Mouse (Mus musculus) ES-Bruce4 (cell line): Measurements from ENCODE around the gene Toe1. TPM values are rescaled to one million over a fixed set of nuclear protein-coding genes. Genes with fewer than 3 reads are reported as not detected.

Experiments used
- H3K27ac ChIP-seq: 2 replicates; pipeline ENCODE4 v1.5.1; 2012; ENCODE audit warnings: low read length, inconsistent platforms; ENCODE audit not compliant: insufficient read depth
- H3K27me3 ChIP-seq: 2 replicates; pipeline ENCODE4 v1.6.1; 2012; ENCODE audit warnings: mild to moderate bottlenecking, low read length, inconsistent platforms; ENCODE audit not compliant: control insufficient read depth, poor library complexity, insufficient read depth, severe bottlenecking
- H3K36me3 ChIP-seq: 2 replicates; pipeline ENCODE4 v1.6.1; 2012; ENCODE audit warnings: inconsistent platforms, mild to moderate bottlenecking, low read length, moderate library complexity; ENCODE audit not compliant: control insufficient read depth, poor library complexity, insufficient read depth, severe bottlenecking
- H3K4me1 ChIP-seq: one replicate; pipeline ENCODE4 v1.8.1; 2011; ENCODE audit warnings: low read length; ENCODE audit not compliant: control insufficient read depth, insufficient read depth
- H3K4me3 ChIP-seq: 2 replicates; pipeline ENCODE4 v1.5.1; 2011; ENCODE audit warnings: low read depth, mild to moderate bottlenecking, low read length
- H3K9ac ChIP-seq: 2 replicates; pipeline ENCODE4 v1.6.1; 2012; ENCODE audit warnings: low read depth, mild to moderate bottlenecking, inconsistent platforms; ENCODE audit not compliant: poor library complexity, severe bottlenecking
- H3K9me3 ChIP-seq: replicated peaks from 2 replicates; pipeline ENCODE4 v1.6.1; 2012; ENCODE audit warnings: mild to moderate bottlenecking, low read length, inconsistent platforms; ENCODE audit not compliant: control insufficient read depth, poor library complexity, insufficient read depth, severe bottlenecking
- CTCF ChIP-seq: IDR thresholded peaks from one replicate; pipeline ENCODE4 v1.8.1; 2011; ENCODE audit warnings: low read depth, low read length
- EP300 ChIP-seq: IDR thresholded peaks from 2 replicates; pipeline ENCODE4 v1.6.1; 2011; ENCODE audit warnings: low read depth, low read length; ENCODE audit not compliant: insufficient read depth
- POLR2A ChIP-seq: IDR thresholded peaks from one replicate; pipeline ENCODE4 v1.8.1; 2011; ENCODE audit warnings: low read length; ENCODE audit not compliant: insufficient read depth
- polyA plus RNA-seq: library from polyadenylated mRNA; stranded (reverse); fragments of >200 nt; gene quantifications from 2 replicates; pipeline ENCODE4 v1.2.4, GENCODE M21; 2011; ENCODE audit warnings: low read depth; ENCODE audit not compliant: missing spikeins, insufficient read depth, insufficient read length

Gene Toe1
- polyA plus RNA-seq, 1 experiment = 19.2 TPM

DNA sequence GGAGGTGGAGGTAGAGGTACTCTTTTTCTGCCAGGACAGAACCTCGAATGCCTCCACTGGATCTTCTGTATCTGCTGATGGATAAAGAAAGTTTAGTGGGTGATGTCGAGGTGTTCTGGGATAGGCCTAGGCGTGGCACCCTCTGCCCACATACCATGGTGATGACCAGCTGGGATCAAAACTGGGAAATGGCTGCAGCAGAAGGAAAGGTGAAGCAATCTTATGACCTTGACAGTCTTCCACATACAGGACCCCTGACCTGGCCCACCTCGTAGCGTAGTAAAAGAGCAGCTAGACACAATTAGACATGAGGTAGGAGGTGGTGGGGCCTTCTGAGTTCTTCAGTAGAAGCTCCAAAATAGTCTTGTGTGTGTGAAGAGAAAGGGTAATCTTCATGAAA is 43.4 kb downstream of the Toe1 start:
- TF ChIP-seq EP300 (no peak), CTCF (no peak), POLR2A (no peak)
- Histone ChIP-seq H3K27me3 (no peaks in the 10 kb centered on the region), H3K27ac (no peak overlapping the region)

DNA sequence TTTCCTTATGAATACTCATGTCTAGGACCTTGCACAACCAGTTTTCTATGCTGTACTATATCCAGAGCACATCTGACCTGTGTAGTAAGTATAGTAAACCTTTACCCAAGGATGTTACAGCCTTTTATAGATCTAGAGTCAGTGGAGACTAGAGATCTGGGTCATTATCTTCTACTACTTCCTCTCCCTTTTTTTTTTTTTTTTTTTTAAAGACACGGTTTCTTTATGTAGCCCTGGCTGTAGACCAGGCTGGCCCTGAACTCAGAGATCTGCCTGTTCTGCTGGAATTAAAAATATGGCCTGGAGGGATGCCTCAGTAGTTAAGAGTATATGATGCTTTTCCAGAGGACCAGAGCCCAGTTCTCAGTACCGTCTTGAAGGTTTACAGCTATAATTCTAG is 45.5 kb downstream of the Toe1 start:
- TF ChIP-seq POLR2A = no peak
- TF ChIP-seq CTCF = no peak
- no peak for TF ChIP-seq EP300
- Histone ChIP-seq H3K9ac (no peak overlapping the region), H3K36me3 (no peaks in the 10 kb centered on the region), H3K9me3 (no peaks in the 10 kb centered on the region), H3K4me1 (no peaks in the 10 kb centered on the region), H3K27me3 (no peaks in the 10 kb centered on the region), H3K27ac (no peak overlapping the region), H3K4me3 (no peak overlapping the region)

More for the DNA sequence above, 43.4 kb downstream of the Toe1 start:
- no peaks in the 10 kb centered on the region for H3K9me3 ChIP-seq
- H3K9ac ChIP-seq = no peak overlapping the region
- H3K4me3 ChIP-seq = no peak overlapping the region
- no peaks in the 10 kb centered on the region for H3K36me3 ChIP-seq
- H3K4me1 ChIP-seq = peaks cover under 1% of the 10 kb centered on the region

DNA sequence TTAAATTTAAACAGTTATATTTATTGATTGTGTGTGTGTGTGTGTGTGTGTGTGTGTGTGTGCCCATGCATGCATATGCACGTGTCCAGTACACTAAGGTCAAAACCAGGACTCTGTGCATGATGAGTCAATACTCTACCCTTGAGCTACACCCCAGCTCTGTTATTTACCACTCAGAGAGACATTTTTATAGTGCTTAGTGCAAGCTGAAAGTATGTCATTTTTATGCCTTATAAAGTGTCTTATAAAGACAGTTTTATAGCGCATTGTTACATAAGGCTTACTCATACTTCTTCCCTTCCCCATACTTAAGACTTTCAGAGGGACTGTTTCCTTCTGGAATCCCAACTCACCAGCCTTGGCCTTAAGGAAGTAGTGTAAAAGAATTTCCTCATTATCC is 57.7 kb downstream of the Toe1 start:
- no peak overlapping the region for H3K4me3 ChIP-seq
- no peaks in the 10 kb centered on the region for H3K27me3 ChIP-seq
- H3K4me1 ChIP-seq = no peaks in the 10 kb centered on the region

More for the DNA sequence above, 57.7 kb downstream of the Toe1 start:
- TF ChIP-seq CTCF (no peak), POLR2A (no peak), EP300 (no peak)
- Histone ChIP-seq H3K27ac (no peak overlapping the region), H3K9me3 (no peaks in the 10 kb centered on the region), H3K36me3 (peaks cover 5% of the 10 kb centered on the region), H3K9ac (no peak overlapping the region)

Other genes with a start within 250 kb of the Toe1 start
- 107 TPM in 2 replicates for gene Gpbp1l1, start 250.0 kb downstream of the Toe1 start, polyA plus RNA-seq
- 2.7 and 2.8 TPM in 2 replicates for gene Ccdc17, start 211.0 kb downstream of the Toe1 start, polyA plus RNA-seq
- gene Nasp, start 179.7 kb downstream of the Toe1 start, polyA plus RNA-seq = 514 and 595 TPM in 2 replicates
- 280 and 291 TPM in 2 replicates for gene Akr1a1, start 156.0 kb downstream of the Toe1 start, polyA plus RNA-seq
- gene Prdx1, start 122.1 kb downstream of the Toe1 start, polyA plus RNA-seq = 1,922 and 2,187 TPM in 2 replicates
- gene Mmachc, start 99.2 kb downstream of the Toe1 start, polyA plus RNA-seq = 35.9 and 36.1 TPM in 2 replicates
- gene Ccdc163, start 99.1 kb downstream of the Toe1 start, polyA plus RNA-seq = 45.2 and 49.0 TPM in 2 replicates
- 20.6 and 21.9 TPM in 2 replicates for gene Tesk2, start 86.7 kb downstream of the Toe1 start, polyA plus RNA-seq
- gene Mutyh, start 83 bp upstream of the Toe1 start, polyA plus RNA-seq = 23.6 and 30.0 TPM in 2 replicates
- gene Hpdl, start 14.1 kb upstream of the Toe1 start, polyA plus RNA-seq = 3.9 and 4.2 TPM in 2 replicates
- 2.1 and 2.5 TPM in 2 replicates for gene Zswim5, start 69.7 kb upstream of the Toe1 start, polyA plus RNA-seq
- 77.2 and 79.3 TPM in 2 replicates for gene Urod, start 186.8 kb upstream of the Toe1 start, polyA plus RNA-seq
- gene Hectd3, start 187.7 kb upstream of the Toe1 start, polyA plus RNA-seq = 6.4 and 7.9 TPM in 2 replicates
- 67.5 and 73.3 TPM in 2 replicates for gene Eif2b3, start 211.8 kb upstream of the Toe1 start, polyA plus RNA-seq